Mouse (Mus musculus) gastrocnemius, postnatal 36 days (tissue): ENCODE results near the gene Olfr552. TPM values are rescaled to one million over a fixed set of nuclear protein-coding genes. Genes with fewer than 3 reads are reported as not detected.
"Not testable (repeated sequence)": the region's sequence is repeated elsewhere in the genome, so short reads cannot be mapped to it uniquely, and the experiment has no call there.

Experiments used
- DNase-seq, 2 experiments: peaks; one replicate each; pipeline ENCODE4 v3.0.0; 2022
- intact Hi-C: fragments of 180-260 bp; cut with DNase I; formaldehyde crosslinking; loops from one replicate; pipeline ENCODE4 v1.15.1; 2025
- long read RNA-seq, 2 experiments: library from polyadenylated mRNA; stranded (forward); transcript quantifications; one replicate each; pipeline ENCODE4 v2.0.0; 2021
- total RNA-seq, 2 experiments: library from RNA; stranded (reverse); gene quantifications; 2 replicates each; pipeline ENCODE4 v1.2.3; 2021

Gene Olfr552
- total RNA-seq, result under 1 TPM in 1 of 2 experiments, not detected in 1; 0.10 TPM
- long read RNA-seq, experiment 1, result 0 reads
- long read RNA-seq, experiment 2, result 0 reads

DNA sequence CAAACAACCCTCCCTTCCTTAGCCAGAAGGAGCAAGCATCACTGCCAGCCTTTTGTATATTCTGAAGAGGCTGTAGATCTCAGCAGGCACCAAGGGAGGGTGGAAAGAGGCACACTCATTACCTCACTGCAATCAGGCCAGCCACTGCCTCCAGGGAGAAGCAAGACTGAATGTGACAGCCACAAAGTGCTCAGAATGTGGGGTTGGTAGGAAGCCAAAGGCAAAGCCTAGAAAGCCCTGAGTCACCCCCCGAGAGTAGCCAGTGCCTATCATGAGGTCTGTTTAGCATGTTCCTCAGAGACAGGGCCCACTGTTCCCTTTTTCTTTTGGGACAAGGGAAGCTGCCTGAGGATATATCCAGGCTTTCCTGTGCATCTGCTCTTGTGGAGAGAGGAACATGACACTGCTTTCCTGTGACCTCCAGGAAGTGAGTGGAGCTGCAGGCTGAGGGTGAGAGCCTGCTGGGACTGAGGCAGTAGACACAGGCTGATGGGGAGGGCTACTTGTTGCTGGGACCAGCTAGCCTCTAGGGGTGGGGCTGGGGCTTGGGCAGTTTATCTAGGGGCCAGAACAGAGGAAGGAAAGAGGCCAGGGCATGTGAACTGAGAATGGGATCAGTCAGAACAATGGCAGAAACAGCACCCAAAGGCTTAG is at the start of gene Olfr552:
Gene Olfr552, plus strand, starts transcription at position 393 of the 654 bp plus-strand sequence.
- DNase-seq, result no peak
- intact Hi-C loops, result no loop called here

DNA sequence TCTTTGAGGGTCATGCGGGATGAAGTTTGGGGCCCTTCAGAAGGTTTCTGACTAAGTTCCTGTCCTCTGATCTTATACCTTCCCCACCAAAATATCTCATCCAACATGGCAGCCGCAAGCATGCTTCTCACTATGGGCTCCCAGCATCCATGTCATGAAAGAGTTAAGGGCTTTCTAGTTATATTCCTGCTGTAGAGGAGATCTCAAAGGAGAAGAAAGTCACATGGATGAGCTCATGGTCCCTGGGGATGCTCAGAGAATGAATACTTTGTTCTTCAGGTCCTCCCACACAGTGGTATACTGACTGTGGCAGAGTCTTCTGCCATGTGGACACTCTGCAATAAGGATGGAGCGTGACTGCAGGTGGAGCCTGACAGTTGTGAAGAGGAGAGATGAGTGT is 48.0 kb upstream of the Olfr552 start, which contains the start of gene Olfr549:
Gene Olfr549, plus strand, starts transcription at position 301 of the 400 bp plus-strand sequence.
- intact Hi-C loops, result no loop called here
- DNase-seq, result no peak

DNA sequence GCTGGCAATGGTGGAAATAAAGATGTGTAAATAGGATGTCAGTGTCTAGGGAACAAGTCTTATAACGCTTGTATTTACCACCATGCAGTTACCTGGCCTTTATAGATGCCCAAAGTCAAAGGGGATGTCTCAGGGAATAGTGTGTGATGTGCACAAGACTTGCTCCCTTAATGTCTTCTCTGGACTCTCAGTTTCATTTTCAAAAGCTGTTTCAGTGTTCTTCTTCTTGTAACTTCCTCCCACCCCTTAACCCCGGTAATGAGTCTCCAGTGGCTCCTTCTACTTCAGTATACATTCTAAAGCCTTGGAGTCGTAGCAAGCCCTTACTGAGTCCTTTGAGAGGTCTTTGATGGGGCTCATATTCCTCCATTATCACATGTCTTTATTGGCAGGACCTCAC is 44.3 kb upstream of the Olfr552 start:
- no peak for DNase-seq
- intact Hi-C loops, result no loop called here

DNA sequence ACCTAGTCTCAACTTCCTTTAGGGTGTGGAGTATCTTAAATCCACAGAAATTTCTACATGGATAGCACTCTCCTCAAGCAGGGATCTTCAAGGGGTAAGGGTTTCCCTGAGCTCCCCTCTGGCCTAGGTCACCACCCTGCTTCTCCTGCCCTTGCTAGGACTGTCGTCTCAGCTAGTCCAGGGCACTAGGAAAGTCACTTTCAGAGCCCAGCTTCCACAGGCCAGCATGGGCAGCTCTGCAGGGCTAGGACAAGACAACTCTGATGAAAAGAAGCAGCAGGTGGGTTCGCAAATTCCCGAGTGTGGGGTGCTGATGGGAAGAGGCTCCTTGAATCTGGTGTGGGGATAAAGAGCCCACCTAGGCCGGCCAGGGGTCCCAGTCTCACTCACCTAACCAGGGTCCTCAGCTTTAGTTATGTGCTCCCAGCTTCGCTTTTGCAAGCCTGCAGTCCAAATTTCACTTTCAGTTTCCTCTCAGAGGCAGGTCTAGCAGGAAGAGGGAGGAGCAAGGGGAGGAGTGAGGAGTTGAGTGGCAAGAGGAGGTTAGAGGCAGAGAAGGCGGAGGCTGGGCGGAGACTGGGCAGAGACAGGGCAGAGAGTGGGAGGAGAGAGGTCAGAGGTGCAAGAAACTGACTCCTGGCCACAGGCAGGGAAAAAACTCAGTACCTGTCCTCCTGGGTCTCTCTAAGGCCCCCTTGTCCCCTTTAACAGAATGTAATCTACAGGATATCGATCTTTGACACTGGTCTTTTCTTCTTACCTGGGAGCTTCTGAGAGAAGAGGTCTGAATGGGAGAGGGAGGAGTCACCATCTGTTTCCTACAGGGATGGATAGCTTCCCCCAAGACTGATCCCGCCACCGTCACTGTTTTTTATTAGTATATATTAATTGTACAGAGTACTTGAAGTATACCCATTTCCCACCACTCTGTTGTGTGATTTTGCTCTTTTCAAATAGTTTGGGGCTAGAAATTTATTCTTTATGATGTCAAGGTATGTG is 32.3 kb upstream of the Olfr552 start, which contains the start of gene Trim21:
Gene Trim21, minus strand, starts transcription at position 488 of the 999 bp plus-strand sequence.
- intact Hi-C loops, result no loop called here
- DNase-seq, result peak; percentile 64 to 85

DNA sequence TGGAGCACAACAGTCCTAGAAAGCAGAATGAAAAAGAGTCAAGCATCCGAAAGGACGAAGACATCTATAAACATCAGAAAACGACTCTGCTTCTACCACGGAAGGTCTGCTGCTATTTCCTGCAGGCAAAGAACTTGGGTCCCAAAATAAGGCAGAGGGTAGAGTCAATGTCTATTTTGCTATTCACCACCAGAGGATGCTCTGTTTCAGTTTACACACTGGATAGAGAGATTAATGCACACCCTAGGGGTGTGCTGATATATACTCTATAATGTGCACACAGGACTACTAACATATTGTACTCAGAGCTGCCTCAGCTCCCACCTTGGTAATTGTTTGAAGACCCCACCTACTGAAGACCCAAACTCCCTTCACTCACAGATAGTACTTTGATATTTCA is 31.4 kb upstream of the Olfr552 start:
- no peak for DNase-seq
- intact Hi-C loops, result no loop called here

DNA sequence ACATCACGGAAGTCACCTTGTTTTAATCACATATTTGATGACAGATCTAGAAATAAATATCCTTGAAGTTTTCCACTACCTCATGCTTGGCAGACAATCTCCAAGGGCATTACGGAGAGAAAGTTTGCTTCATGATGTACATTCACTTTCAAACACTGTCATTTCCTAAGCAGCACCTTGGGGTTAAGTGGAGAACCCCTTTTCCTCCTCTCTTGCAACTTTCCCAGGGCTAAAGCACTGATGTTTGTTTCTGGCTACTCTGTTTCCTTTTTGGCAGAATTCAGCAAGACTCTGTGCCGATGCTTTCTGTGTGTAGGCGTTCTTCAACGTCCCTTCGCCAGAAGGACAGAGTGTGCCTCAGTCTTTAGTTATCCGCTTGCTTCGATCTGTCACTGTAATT is 26.4 kb upstream of the Olfr552 start, which contains the start of gene Olfr550:
Gene Olfr550, plus strand, starts transcription at position 301 of the 400 bp plus-strand sequence.
- intact Hi-C loops, result no loop called here

DNA sequence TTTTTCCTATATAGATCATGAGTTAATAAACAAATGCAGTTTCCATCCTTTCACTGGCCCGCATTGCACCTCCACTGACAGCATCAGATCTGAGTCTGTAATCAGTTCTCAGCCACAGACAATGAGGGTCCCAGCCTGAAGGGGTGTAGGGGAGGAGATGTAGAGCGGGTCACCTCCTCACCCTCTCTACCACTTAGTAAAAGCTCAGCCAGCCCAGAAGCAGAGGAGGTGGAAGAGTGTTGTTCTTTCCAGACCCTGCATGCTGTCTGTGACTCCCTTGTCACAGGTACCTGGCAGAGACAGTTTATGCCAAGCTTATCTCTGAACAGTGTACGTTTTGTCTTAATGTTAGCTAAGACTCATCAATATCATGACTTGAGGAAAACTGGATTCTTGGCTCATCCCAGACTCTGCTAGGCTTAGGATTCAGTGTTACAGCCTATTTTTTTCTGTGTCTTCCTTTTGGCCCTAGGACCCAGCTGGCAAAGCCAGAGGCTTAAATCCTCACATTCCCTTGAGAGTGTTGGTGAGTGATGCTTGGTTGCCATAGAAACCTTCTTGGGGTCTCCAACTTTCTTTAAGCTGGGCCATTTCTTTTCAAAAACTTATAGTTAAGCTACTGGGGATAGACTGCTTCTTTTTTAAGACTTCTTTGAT is 24.3 kb upstream of the Olfr552 start:
- intact Hi-C loops, result no loop called here
- DNase-seq, result no peak

More for the DNA sequence above, 26.4 kb upstream of the Olfr552 start, which contains the start of gene Olfr550:
- DNase-seq, result no peak

DNA sequence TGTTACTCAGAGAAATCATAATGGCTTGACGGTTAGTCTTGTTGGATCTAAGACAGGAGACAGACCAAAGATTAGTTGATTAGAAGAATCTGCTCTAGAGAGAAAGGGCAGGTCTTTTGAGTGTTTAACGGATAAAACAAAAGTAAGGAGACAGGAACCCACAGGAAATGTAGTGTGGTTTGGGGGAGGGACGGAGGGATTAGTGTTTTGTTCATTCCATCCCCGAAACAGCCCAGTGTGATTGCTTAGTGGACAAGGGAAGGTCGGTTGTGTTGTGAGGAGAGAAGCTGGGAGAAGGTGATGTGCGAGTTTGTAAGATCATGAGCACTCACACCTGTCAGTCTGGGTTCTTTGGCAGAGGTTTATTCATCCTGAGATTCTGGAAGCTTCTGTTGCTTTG is 21.6 kb upstream of the Olfr552 start:
- DNase-seq, result no peak
- intact Hi-C loops, result loop anchor here (2.0 kb wide), 1 partner anchor 25 kb away; no protein-coding TSS in a partner anchor

DNA sequence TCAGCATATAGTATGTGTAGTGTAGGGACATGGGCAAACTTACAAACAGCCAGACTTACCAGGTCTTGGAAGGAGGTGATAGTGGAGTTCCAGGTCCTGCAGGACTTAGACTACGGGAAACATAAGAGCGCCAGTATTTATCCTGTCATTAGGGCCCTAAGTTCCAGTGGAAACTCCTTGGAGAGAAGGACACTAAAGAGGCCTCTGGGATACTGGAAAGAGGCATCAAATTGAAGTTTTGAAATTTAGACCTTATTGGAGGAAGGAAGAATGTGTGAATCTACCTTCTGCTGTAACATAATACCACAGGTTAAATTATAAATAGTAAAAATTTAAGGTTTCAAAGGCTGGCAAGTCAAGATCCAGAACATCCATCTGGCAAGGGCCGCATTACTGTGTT is 5.8 kb upstream of the Olfr552 start, which contains the start of gene Olfr551:
Gene Olfr551, minus strand, starts transcription at position 101 of the 400 bp plus-strand sequence.
- intact Hi-C loops, result no loop called here

DNA sequence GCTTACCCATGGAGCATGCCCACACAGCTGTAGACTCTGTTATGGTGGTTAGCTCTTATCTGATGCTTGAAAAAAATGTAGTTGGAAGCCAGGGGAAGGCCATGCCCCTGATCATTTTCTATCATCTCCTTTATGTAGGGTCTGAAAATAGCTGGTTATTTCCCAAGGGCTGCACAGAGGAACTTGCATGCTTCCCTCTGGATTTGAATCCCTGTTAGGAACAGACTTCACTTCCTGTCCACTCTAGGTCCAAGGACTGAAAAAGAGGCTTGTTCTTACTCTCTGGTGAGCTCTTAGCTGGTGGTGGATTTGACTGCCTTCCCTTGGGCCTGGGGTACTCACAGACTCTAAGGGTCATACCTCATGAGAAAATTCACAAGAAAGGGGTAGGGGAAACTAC is 20.5 kb downstream of the Olfr552 start, which contains the start of gene Olfr553:
Gene Olfr553, minus strand, starts transcription at position 101 of the 400 bp plus-strand sequence.
- intact Hi-C loops, result no loop called here
- DNase-seq, result no peak

More for the DNA sequence above, 5.8 kb upstream of the Olfr552 start, which contains the start of gene Olfr551:
- DNase-seq, result no peak

DNA sequence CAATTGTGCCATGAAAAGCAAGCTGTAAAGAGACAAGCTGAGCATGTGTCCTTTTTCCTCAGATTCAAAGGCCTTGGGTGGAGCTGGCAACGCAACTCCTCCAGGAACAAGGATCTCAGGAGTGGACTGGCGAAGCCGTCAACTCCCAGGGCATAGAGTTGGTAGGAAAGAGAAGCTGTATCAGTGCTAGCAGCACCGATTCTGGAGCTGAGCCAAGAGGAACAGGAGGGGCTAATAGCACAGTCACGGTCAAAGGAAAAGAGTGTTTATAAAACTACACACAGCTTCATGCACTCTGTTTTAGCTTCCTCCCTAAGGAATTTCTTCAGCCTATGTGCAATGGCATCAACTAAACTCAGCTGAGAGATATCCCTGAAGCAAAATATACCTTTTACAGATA is 22.0 kb downstream of the Olfr552 start:
- intact Hi-C loops, result no loop called here

DNA sequence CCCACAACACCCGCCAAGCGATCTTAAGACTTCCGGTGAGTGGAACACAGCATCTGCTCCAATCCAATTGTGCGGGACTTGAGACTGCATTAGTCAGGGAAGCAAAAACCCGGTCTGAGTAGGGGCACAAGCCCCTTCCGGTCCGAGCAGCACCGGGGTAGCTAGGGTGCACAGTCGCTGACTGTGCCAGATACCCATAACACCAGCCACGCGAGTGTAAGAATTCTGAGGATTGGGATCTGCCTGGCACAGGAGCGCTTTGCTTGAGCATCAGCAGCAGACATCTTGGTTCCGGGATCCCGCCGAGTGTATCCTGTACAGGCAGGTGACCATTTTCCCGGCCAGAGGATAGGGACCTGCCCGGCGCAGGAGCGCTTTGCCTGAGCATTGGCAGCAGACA is 22.8 kb downstream of the Olfr552 start:
- intact Hi-C loops, DNase-seq: not testable (repeated sequence)

More for the DNA sequence above, 22.0 kb downstream of the Olfr552 start:
- DNase-seq, result no peak

DNA sequence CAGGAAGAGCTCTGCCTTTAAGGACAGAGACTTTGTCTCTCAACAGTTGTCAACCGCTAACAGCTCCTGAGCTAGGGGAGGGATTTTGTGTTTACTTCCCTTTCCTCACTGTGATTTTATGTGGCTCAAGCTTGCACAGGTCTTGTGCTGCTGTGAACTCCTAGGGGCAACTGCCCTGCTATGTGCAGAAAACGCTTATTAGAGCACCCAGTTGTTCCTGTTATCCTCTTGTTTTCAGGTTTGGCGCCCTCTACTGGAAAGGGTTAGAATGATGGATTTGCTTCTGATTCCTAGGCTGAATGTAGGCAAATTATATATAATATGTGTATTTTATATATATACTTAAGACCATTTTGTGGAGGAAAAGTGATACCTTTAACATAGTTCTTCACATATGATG is 39.1 kb downstream of the Olfr552 start:
- intact Hi-C loops, result loop anchor here (1.0 kb wide), 1 partner anchor 123 kb away; no protein-coding TSS in a partner anchor
- no peak for DNase-seq

DNA sequence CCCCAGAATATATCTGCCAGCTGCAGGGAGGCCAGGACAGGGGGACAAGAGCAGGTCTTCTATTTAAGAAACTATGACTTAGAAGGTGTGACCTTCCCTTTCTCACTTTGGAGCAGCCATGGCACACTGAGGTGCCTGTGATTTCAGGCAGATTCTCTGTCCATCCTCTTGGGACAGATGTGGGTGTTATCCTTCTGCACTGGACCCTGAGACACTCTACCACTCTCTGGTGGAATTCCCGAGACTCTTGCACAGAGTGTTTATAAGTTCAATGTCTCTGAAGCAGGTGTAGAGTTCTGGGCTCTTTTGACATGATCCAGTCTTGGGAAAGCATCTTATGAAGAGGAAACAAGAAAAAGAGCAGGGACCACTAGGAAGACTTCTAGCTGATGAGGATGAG is 40.6 kb downstream of the Olfr552 start, which contains the start of gene Olfr554:
Gene Olfr554, plus strand, starts transcription at position 301 of the 400 bp plus-strand sequence.
- DNase-seq, result no peak
- intact Hi-C loops, result no loop called here

DNA sequence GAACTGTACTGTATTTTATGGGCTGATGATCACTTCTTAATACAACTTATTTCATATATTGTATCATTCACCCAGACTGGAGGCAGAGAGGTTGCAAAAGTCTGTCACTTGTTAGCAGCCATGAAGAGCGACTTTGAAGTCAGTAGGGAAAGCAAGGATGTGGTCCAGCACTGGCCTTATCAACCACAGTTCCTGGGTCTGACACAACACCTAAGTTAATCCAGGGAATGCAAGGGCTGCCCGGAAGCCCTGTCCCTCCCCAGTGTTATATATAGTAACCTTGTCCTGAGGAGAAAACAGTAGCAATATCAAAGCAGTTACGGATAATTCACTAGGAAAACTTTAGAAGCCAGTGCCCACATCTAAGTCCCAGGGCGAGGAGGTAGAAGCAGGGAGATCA is 47.4 kb downstream of the Olfr552 start:
- intact Hi-C loops, DNase-seq: not testable (repeated sequence)

Other genes with a start within 250 kb of the Olfr552 start
- gene Rrm1, start 156.1 kb upstream of the Olfr552 start, total RNA-seq, result 10 to 100 TPM; 12.9 to 15.1 TPM
- not detected for gene Olfr543, start 116.1 kb upstream of the Olfr552 start, total RNA-seq
- not detected for gene Olfr544, start 109.5 kb upstream of the Olfr552 start, total RNA-seq
- gene Olfr545, start 98.2 kb upstream of the Olfr552 start, total RNA-seq, result not detected
- gene Olfr547, start 63.0 kb upstream of the Olfr552 start, total RNA-seq, result not detected
- gene Olfr548-ps1, start 56.9 kb upstream of the Olfr552 start, total RNA-seq, result not detected
- not detected for gene Olfr549, start 47.9 kb upstream of the Olfr552 start, total RNA-seq
- gene Trim21, start 32.3 kb upstream of the Olfr552 start, total RNA-seq, result 1 to 10 TPM; 1.7 to 2.8 TPM
- gene Olfr550, start 26.3 kb upstream of the Olfr552 start, total RNA-seq, result under 1 TPM in 1 of 2 experiments, not detected in 1; 0.08 TPM
- not detected for gene Olfr551, start 5.9 kb upstream of the Olfr552 start, total RNA-seq
- gene Olfr553, start 20.4 kb downstream of the Olfr552 start, total RNA-seq, result not detected
- gene Olfr554, start 40.7 kb downstream of the Olfr552 start, total RNA-seq, result not detected
- not detected for gene Olfr555, start 61.1 kb downstream of the Olfr552 start, total RNA-seq
- gene Olfr556, start 67.1 kb downstream of the Olfr552 start, total RNA-seq, result not detected
- gene Trim68, start 89.6 kb downstream of the Olfr552 start, total RNA-seq, result 1 to 10 TPM; 3.6 to 4.2 TPM
- not detected for gene Olfr557, start 98.1 kb downstream of the Olfr552 start, total RNA-seq
- 1 to 10 TPM; 1.5 to 1.7 TPM for gene Olfr558, start 104.4 kb downstream of the Olfr552 start, total RNA-seq
- gene Olfr33, start 121.3 kb downstream of the Olfr552 start, total RNA-seq, result not detected
- gene Olfr559, start 129.7 kb downstream of the Olfr552 start, total RNA-seq, result not detected
- gene Olfr560, start 161.6 kb downstream of the Olfr552 start, total RNA-seq, result under 1 TPM in 1 of 2 experiments, not detected in 1; 0.17 TPM
- under 1 TPM; 0.47 to 0.54 TPM for gene Olfr78, start 161.7 kb downstream of the Olfr552 start, total RNA-seq
- gene Olfr561, start 173.5 kb downstream of the Olfr552 start, total RNA-seq, result not detected
- not detected for gene Olfr564, start 205.7 kb downstream of the Olfr552 start, total RNA-seq